36 mouse cellular contexts compared by ENCODE assay signal in the genomic region with DNA sequence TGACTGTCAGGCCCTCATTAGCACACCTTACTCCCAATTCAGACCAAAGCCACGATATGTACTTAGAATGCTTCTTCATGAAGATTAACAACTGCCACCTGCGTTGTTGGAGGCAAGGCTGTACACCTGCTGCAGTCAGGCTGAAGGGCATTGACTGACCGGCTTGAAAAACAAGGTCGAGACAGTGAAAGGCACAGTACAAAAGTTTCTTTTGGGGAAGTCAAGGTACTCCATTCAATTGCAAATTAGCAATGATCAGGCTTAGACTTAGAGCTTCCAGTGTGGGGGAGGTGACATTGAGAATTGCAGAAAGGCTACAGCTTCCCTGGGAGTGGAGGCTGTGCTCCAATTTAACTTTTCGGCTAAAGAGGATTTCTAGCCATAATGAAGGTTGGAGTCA. TPM values are rescaled to one million over a fixed set of nuclear protein-coding genes. Genes with fewer than 3 reads are reported as not detected.
"Had no signal": no experiment of that assay in that cellular context is flagged by ENCODE, and none has a peak within 500 bp of the region (broad histone marks: within the 10 kb centered on the region; RNA-seq: fewer than 3 reads in every experiment).

No protein-coding gene starts in this region.

RNA-seq across cellular contexts. Expression of gene Vmn2r90, which starts 36.4 kb away (rescaled TPM):
- total RNA-seq: left cerebral cortex, postnatal 14 days; liver, adult 2 months; megakaryocyte, adult 5-6 weeks; megakaryocyte-erythroid progenitor cell, adult 5-6 weeks; midbrain, postnatal 0 days; monocyte, adult 5-6 weeks had no signal
- polyA plus RNA-seq: limb, embryonic 10.5 days; limb, embryonic 11.5 days; limb, embryonic 12.5 days; limb, embryonic 13.5 days; limb, embryonic 14.5 days; limb, embryonic 15.5 days; liver, adult 2 months; liver, embryonic 11.5 days; liver, embryonic 12.5 days; liver, embryonic 13.5 days; liver, embryonic 14.5 days; liver, embryonic 15.5 days; liver, embryonic 16.5 days; liver, postnatal 0 days; lung, adult 2 months; lung, embryonic 14.5 days; lung, embryonic 15.5 days; lung, embryonic 16.5 days; lung, postnatal 0 days; macrophage; midbrain, embryonic 10.5 days; midbrain, embryonic 11.5 days; midbrain, embryonic 12.5 days; midbrain, embryonic 13.5 days; midbrain, embryonic 14.5 days; midbrain, embryonic 15.5 days; midbrain, embryonic 16.5 days; myocyte; neural tube, embryonic 11.5 days; neural tube, embryonic 12.5 days; neural tube, embryonic 13.5 days had no signal
